Mouse (Mus musculus): ENCODE results near the gene Ralgps2.

DNA sequence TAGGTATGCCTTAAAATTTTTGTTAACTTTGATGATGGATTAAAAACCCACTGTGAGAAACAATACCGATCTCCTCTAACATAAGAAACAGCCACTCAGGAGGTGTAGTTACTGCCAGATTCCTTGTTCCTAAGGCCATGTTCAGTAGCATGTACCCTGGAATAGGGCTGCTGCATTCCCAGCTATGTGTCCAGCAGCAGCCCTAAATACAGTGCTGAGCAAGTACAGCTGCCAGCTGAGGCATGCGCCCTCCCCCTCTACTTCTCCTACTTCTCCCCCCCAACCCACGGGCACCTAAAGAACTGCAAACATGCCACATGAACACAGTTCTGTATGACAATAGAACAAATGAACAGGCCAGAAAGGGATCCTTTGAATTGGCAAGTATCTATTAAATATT, 75.7 kb downstream of the Ralgps2 start:
- no peak for TF ChIP-seq GATA1 (IDR thresholded peaks at IDR 0.05; ENCODE audit: borderline replicate concordance, low read length)
- no peak for TF ChIP-seq FLI1 (IDR thresholded peaks at IDR 0.05; ENCODE audit: low read length)
